ENCODE assay signal across 16 mouse cellular contexts in genomic region chr19:41651967-41652366, GRCm38 (mm10).
DNase-seq lines count a peak whose midpoint lies in the region; ATAC-seq lines count a peak whose summit lies in the region.
"Had no signal": no experiment of that assay in that cellular context is flagged by ENCODE, and none has a peak within 500 bp of the region (broad histone marks: within the 10 kb centered on the region; RNA-seq: fewer than 3 reads in every experiment).

No protein-coding gene starts in this region.

- no peak overlapping the region for H3K4me3 ChIP-seq in neural tube, embryonic 11.5 days (ENCODE audit: low read depth, low read length)
- H3K4me3 ChIP-seq in neural tube, embryonic 15.5 days (replicated peaks), result no peak overlapping the region
- H3K4me3 ChIP-seq in hindbrain, embryonic 15.5 days, result no peak overlapping the region

- H3K36me3 ChIP-seq in neural tube, embryonic 11.5 days (ENCODE audit: control insufficient read depth, insufficient read depth, low read length), result no peaks in the 10 kb centered on the region
- peaks cover 5% of the 10 kb centered on the region; the same call in 1 of the 2 replicates for H3K36me3 ChIP-seq in neural tube, embryonic 15.5 days
- H3K36me3 ChIP-seq in hindbrain, embryonic 15.5 days, result no peaks in the 10 kb centered on the region

- intact Hi-C loops in left cerebral cortex, postnatal 14 days (cut with DNase I), result no loop called here

- peaks cover 2% of the 10 kb centered on the region; the same call in 1 of the 2 replicates for H3K27me3 ChIP-seq in neural tube, embryonic 11.5 days (ENCODE audit: control insufficient read depth, insufficient read depth, low read length)
- peaks cover 10% of the 10 kb centered on the region; the same call in 1 of the 2 replicates for H3K27me3 ChIP-seq in neural tube, embryonic 15.5 days (replicated peaks)
- H3K27me3 ChIP-seq in hindbrain, embryonic 15.5 days, result peaks cover 5% of the 10 kb centered on the region; the same call in 1 of the 2 replicates

- no peak overlapping the region for H3K9ac ChIP-seq in neural tube, embryonic 11.5 days (ENCODE audit: low read length)
- H3K9ac ChIP-seq in neural tube, embryonic 15.5 days (replicated peaks), result no peak overlapping the region
- no peak overlapping the region for H3K9ac ChIP-seq in hindbrain, embryonic 15.5 days
- H3K9ac ChIP-seq: liver, postnatal 0 days had no signal

- peaks cover 24% of the 10 kb centered on the region for H3K4me1 ChIP-seq in neural tube, embryonic 11.5 days (ENCODE audit: control insufficient read depth, insufficient read depth, low read length)
- peaks cover 61% of the 10 kb centered on the region for H3K4me1 ChIP-seq in neural tube, embryonic 15.5 days
- H3K4me1 ChIP-seq in hindbrain, embryonic 15.5 days (replicated peaks), result peaks cover 28% of the 10 kb centered on the region

- peak; percentile 49; the same call in 1 of the 2 replicates for ATAC-seq in neural tube, embryonic 11.5 days (ENCODE audit: insufficient read depth, low FRiP score, low TSS enrichment)
- no peak for ATAC-seq in neural tube, embryonic 15.5 days (ENCODE audit: low FRiP score)
- ATAC-seq in hindbrain, embryonic 15.5 days (ENCODE audit: low FRiP score, low read depth), result peak; percentile 50; the same call in 1 of the 2 replicates
- ATAC-seq in erythroblast, adult 5-6 weeks (replicated peaks; ENCODE audit: low FRiP score, poor library complexity, severe bottlenecking), result no peak
- ATAC-seq: intestine, embryonic 16.5 days; liver, postnatal 0 days had no signal

- H3K27ac ChIP-seq in neural tube, embryonic 11.5 days (ENCODE audit: low read depth, low read length), result no peak overlapping the region
- no peak overlapping the region for H3K27ac ChIP-seq in neural tube, embryonic 15.5 days (replicated peaks)
- H3K27ac ChIP-seq in hindbrain, embryonic 15.5 days (replicated peaks), result no peak overlapping the region

- no peaks in the 10 kb centered on the region for H3K9me3 ChIP-seq in neural tube, embryonic 11.5 days (ENCODE audit: control insufficient read depth, low read length)
- no peaks in the 10 kb centered on the region for H3K9me3 ChIP-seq in neural tube, embryonic 15.5 days (replicated peaks)
- H3K9me3 ChIP-seq in hindbrain, embryonic 15.5 days, result no peaks in the 10 kb centered on the region

- DNase-seq in cerebellum, postnatal 14 days, result peak; percentile 72 to 78
- no peak for DNase-seq in cerebellum, adult 11 months
- peak; percentile 68 for DNase-seq in neural tube, embryonic 11.5 days (ENCODE audit: low spot score)
- no peak for DNase-seq in urinary bladder, postnatal 14 days (ENCODE audit: low spot score)
- DNase-seq in left cerebral cortex, postnatal 14 days (ENCODE audit: low spot score in 2 of 2), result no peak
- DNase-seq: adrenal gland, adult 8-10 months; heart, adult 11 months; heart, postnatal 10 days; kidney, postnatal 14 days; liver, postnatal 0 days; lung, postnatal 4 days; right cerebral cortex, postnatal 4 days had no signal

- 34% methylated on average over 10 of the region's 10 CpGs for WGBS in neural tube, embryonic 11.5 days
- 17% methylated on average over 10 of the region's 10 CpGs for WGBS in neural tube, embryonic 15.5 days
- 14% methylated on average over 10 of the region's 10 CpGs for WGBS in hindbrain, embryonic 15.5 days

- H3K4me2 ChIP-seq in neural tube, embryonic 11.5 days (ENCODE audit: low read depth), result no peak overlapping the region
- no peak overlapping the region for H3K4me2 ChIP-seq in neural tube, embryonic 15.5 days
- H3K4me2 ChIP-seq in hindbrain, embryonic 15.5 days, result no peak overlapping the region

Comparison
In these comparisons a context has a peak if more than half of its experiments do, and no peak if none do; other contexts are left out.
1. DNase-seq: peak in cerebellum, postnatal 14 days (2 of 2) and neural tube, embryonic 11.5 days (single experiment); none in cerebellum, adult 11 months (single experiment), urinary bladder, postnatal 14 days (single experiment) and left cerebral cortex, postnatal 14 days (0 of 2).
2. ATAC-seq: peak in neural tube, embryonic 11.5 days (single experiment) and hindbrain, embryonic 15.5 days (single experiment); none in neural tube, embryonic 15.5 days (single experiment) and erythroblast, adult 5-6 weeks (single experiment).